Mouse (Mus musculus): ENCODE measurements around the gene Rb1. TPM values are rescaled to one million over a fixed set of nuclear protein-coding genes. Genes with fewer than 3 reads are reported as not detected.

Gene Rb1
- polyA plus RNA-seq, 1 experiment from 2014 or later = 37.8 TPM

- H3K9ac ChIP-seq (ENCODE audit: low read depth, low read length) = no peak overlapping the region
- no peak overlapping the region for H3K27ac ChIP-seq (ENCODE audit: low read depth, low read length)
- no peak overlapping the region for H3K4me3 ChIP-seq (ENCODE audit: low read depth, low read length)
- H3K4me1 ChIP-seq (replicated peaks; ENCODE audit: control insufficient read depth, insufficient read depth, low read length) = no peaks in the 10 kb centered on the region
- ATAC-seq (ENCODE audit: low FRiP score) (no peak), DNase-seq (ENCODE audit: low spot score) (no peak)
- 82% methylated on average over 3 of the region's 3 CpGs for WGBS
- H3K9me3 ChIP-seq (ENCODE audit: control insufficient read depth, low read length) = no peaks in the 10 kb centered on the region
- 0 out of 2 replicates have a peak, but pooled peaks cover 2% of the 10 kb centered on the region for H3K36me3 ChIP-seq (ENCODE audit: control insufficient read depth, insufficient read depth, low read length)
- H3K4me2 ChIP-seq (replicated peaks; ENCODE audit: low read depth, low read length) = no peak overlapping the region
- H3K27me3 ChIP-seq (ENCODE audit: control insufficient read depth, insufficient read depth, low read length) = no peaks in the 10 kb centered on the region
Observed at GRCm38 (mm10) chr14:73266166-73266565, 59.5 kb downstream of the Rb1 start.

- Histone ChIP-seq H3K4me2 (replicated peaks; ENCODE audit: low read depth, low read length) (no peak overlapping the region), H3K4me1 (replicated peaks; ENCODE audit: control insufficient read depth, insufficient read depth, low read length) (no peaks in the 10 kb centered on the region), H3K36me3 (ENCODE audit: control insufficient read depth, insufficient read depth, low read length) (0 out of 2 replicates have a peak, but pooled peaks cover 2% of the 10 kb centered on the region), H3K27me3 (ENCODE audit: control insufficient read depth, insufficient read depth, low read length) (no peaks in the 10 kb centered on the region), H3K27ac (ENCODE audit: low read depth, low read length) (no peak overlapping the region), H3K9me3 (ENCODE audit: control insufficient read depth, low read length) (no peaks in the 10 kb centered on the region), H3K4me3 (ENCODE audit: low read depth, low read length) (no peak overlapping the region), H3K9ac (ENCODE audit: low read depth, low read length) (no peak overlapping the region)
- DNase-seq (ENCODE audit: low spot score) (no peak), ATAC-seq (ENCODE audit: low FRiP score) (no peak)
- WGBS = 95% methylated on average over 9 of the region's 9 CpGs
Observed at GRCm38 (mm10) chr14:73262210-73262609, 63.4 kb downstream of the Rb1 start.

- 65% methylated on average over 4 of the region's 4 CpGs for WGBS
- no peaks in the 10 kb centered on the region for H3K27me3 ChIP-seq (ENCODE audit: control insufficient read depth, insufficient read depth, low read length)
- H3K27ac ChIP-seq (ENCODE audit: low read depth, low read length) = no peak overlapping the region
- H3K4me3 ChIP-seq (ENCODE audit: low read depth, low read length) = no peak overlapping the region
- no peaks in the 10 kb centered on the region for H3K9me3 ChIP-seq (ENCODE audit: control insufficient read depth, low read length)
- no peak overlapping the region for H3K9ac ChIP-seq (ENCODE audit: low read depth, low read length)
- DNase-seq (ENCODE audit: low spot score) = no peak
- ATAC-seq (ENCODE audit: low FRiP score) = no peak
- H3K4me1 ChIP-seq (replicated peaks; ENCODE audit: control insufficient read depth, insufficient read depth, low read length) = no peaks in the 10 kb centered on the region
- H3K4me2 ChIP-seq (replicated peaks; ENCODE audit: low read depth, low read length) = no peak overlapping the region
- H3K36me3 ChIP-seq (ENCODE audit: control insufficient read depth, insufficient read depth, low read length) = no peaks in the 10 kb centered on the region
Observed at GRCm38 (mm10) chr14:73258181-73258580, 67.4 kb downstream of the Rb1 start.

GRCm38 (mm10) chr14:73257348-73257747 is 68.3 kb downstream of the Rb1 start:
- ATAC-seq (ENCODE audit: low FRiP score) (no peak), DNase-seq (ENCODE audit: low spot score) (no peak)
- WGBS = 83% methylated on average over 7 of the region's 7 CpGs
- Histone ChIP-seq H3K36me3 (ENCODE audit: control insufficient read depth, insufficient read depth, low read length) (no peaks in the 10 kb centered on the region), H3K4me2 (replicated peaks; ENCODE audit: low read depth, low read length) (no peak overlapping the region), H3K9me3 (ENCODE audit: control insufficient read depth, low read length) (no peaks in the 10 kb centered on the region), H3K9ac (ENCODE audit: low read depth, low read length) (no peak overlapping the region), H3K27me3 (ENCODE audit: control insufficient read depth, insufficient read depth, low read length) (no peaks in the 10 kb centered on the region), H3K27ac (ENCODE audit: low read depth, low read length) (no peak overlapping the region), H3K4me3 (ENCODE audit: low read depth, low read length) (no peak overlapping the region), H3K4me1 (replicated peaks; ENCODE audit: control insufficient read depth, insufficient read depth, low read length) (no peaks in the 10 kb centered on the region)

- no peak for DNase-seq (ENCODE audit: low spot score)
- H3K36me3 ChIP-seq (ENCODE audit: control insufficient read depth, insufficient read depth, low read length) = no peaks in the 10 kb centered on the region
- no peaks in the 10 kb centered on the region for H3K27me3 ChIP-seq (ENCODE audit: control insufficient read depth, insufficient read depth, low read length)
- 51% methylated on average over 3 of the region's 3 CpGs for WGBS
- H3K9ac ChIP-seq (ENCODE audit: low read depth, low read length) = no peak overlapping the region
- no peak overlapping the region for H3K4me2 ChIP-seq (replicated peaks; ENCODE audit: low read depth, low read length)
- no peak for ATAC-seq (ENCODE audit: low FRiP score)
- no peaks in the 10 kb centered on the region for H3K4me1 ChIP-seq (replicated peaks; ENCODE audit: control insufficient read depth, insufficient read depth, low read length)
- H3K4me3 ChIP-seq (ENCODE audit: low read depth, low read length) = no peak overlapping the region
- no peak overlapping the region for H3K27ac ChIP-seq (ENCODE audit: low read depth, low read length)
- H3K9me3 ChIP-seq (ENCODE audit: control insufficient read depth, low read length) = no peaks in the 10 kb centered on the region
Observed at GRCm38 (mm10) chr14:73255426-73255970, 70.1 kb downstream of the Rb1 start.

- no peaks in the 10 kb centered on the region for H3K4me1 ChIP-seq (replicated peaks; ENCODE audit: control insufficient read depth, insufficient read depth, low read length)
- peak; percentile 35; the same call in 1 of the 2 replicates for ATAC-seq (ENCODE audit: low FRiP score)
Observed at GRCm38 (mm10) chr14:73254412-73254811, 71.2 kb downstream of the Rb1 start.

GRCm38 (mm10) chr14:73253453-73254251 is 72.0 kb downstream of the Rb1 start:
- ATAC-seq (ENCODE audit: low FRiP score) = no peak
- Histone ChIP-seq H3K4me2 (replicated peaks; ENCODE audit: low read depth, low read length) (no peak overlapping the region), H3K4me1 (replicated peaks; ENCODE audit: control insufficient read depth, insufficient read depth, low read length) (no peaks in the 10 kb centered on the region), H3K27me3 (ENCODE audit: control insufficient read depth, insufficient read depth, low read length) (no peaks in the 10 kb centered on the region), H3K27ac (ENCODE audit: low read depth, low read length) (no peak overlapping the region), H3K36me3 (ENCODE audit: control insufficient read depth, insufficient read depth, low read length) (no peaks in the 10 kb centered on the region), H3K4me3 (ENCODE audit: low read depth, low read length) (no peak overlapping the region), H3K9me3 (ENCODE audit: control insufficient read depth, low read length) (no peaks in the 10 kb centered on the region), H3K9ac (ENCODE audit: low read depth, low read length) (no peak overlapping the region)
- WGBS = 37% methylated on average over 6 of the region's 6 CpGs
- DNase-seq (ENCODE audit: low spot score) = peak; percentile 32

More at GRCm38 (mm10) chr14:73254412-73254811, 71.2 kb downstream of the Rb1 start:
- Histone ChIP-seq H3K4me2 (replicated peaks; ENCODE audit: low read depth, low read length) (no peak overlapping the region), H3K27me3 (ENCODE audit: control insufficient read depth, insufficient read depth, low read length) (no peaks in the 10 kb centered on the region), H3K36me3 (ENCODE audit: control insufficient read depth, insufficient read depth, low read length) (no peaks in the 10 kb centered on the region), H3K27ac (ENCODE audit: low read depth, low read length) (no peak overlapping the region), H3K4me3 (ENCODE audit: low read depth, low read length) (no peak overlapping the region), H3K9me3 (ENCODE audit: control insufficient read depth, low read length) (no peaks in the 10 kb centered on the region), H3K9ac (ENCODE audit: low read depth, low read length) (no peak overlapping the region)
- WGBS = 55% methylated on average over 4 of the region's 4 CpGs
- no peak for DNase-seq (ENCODE audit: low spot score)

- no peaks in the 10 kb centered on the region for H3K4me1 ChIP-seq (replicated peaks; ENCODE audit: control insufficient read depth, insufficient read depth, low read length)
- H3K4me3 ChIP-seq (ENCODE audit: low read depth, low read length) = no peak overlapping the region
- no peaks in the 10 kb centered on the region for H3K9me3 ChIP-seq (ENCODE audit: control insufficient read depth, low read length)
- H3K27me3 ChIP-seq (ENCODE audit: control insufficient read depth, insufficient read depth, low read length) = no peaks in the 10 kb centered on the region
- ATAC-seq (ENCODE audit: low FRiP score) (no peak), DNase-seq (ENCODE audit: low spot score) (no peak)
- H3K36me3 ChIP-seq (ENCODE audit: control insufficient read depth, insufficient read depth, low read length) = no peaks in the 10 kb centered on the region
- H3K9ac ChIP-seq (ENCODE audit: low read depth, low read length) = no peak overlapping the region
- H3K4me2 ChIP-seq (replicated peaks; ENCODE audit: low read depth, low read length) = no peak overlapping the region
- H3K27ac ChIP-seq (ENCODE audit: low read depth, low read length) = no peak overlapping the region
- 49% methylated on average over 2 of the region's 2 CpGs for WGBS
Observed at GRCm38 (mm10) chr14:73252276-73252675, 73.3 kb downstream of the Rb1 start.

- Histone ChIP-seq H3K27ac (ENCODE audit: low read depth, low read length) (no peak overlapping the region), H3K4me3 (ENCODE audit: low read depth, low read length) (no peak overlapping the region), H3K9ac (ENCODE audit: low read depth, low read length) (no peak overlapping the region), H3K4me2 (replicated peaks; ENCODE audit: low read depth, low read length) (no peak overlapping the region), H3K27me3 (ENCODE audit: control insufficient read depth, insufficient read depth, low read length) (no peaks in the 10 kb centered on the region), H3K36me3 (ENCODE audit: control insufficient read depth, insufficient read depth, low read length) (no peaks in the 10 kb centered on the region), H3K9me3 (ENCODE audit: control insufficient read depth, low read length) (no peaks in the 10 kb centered on the region), H3K4me1 (replicated peaks; ENCODE audit: control insufficient read depth, insufficient read depth, low read length) (no peaks in the 10 kb centered on the region)
- DNase-seq (ENCODE audit: low spot score) (no peak), ATAC-seq (ENCODE audit: low FRiP score) (no peak)
- 93% methylated on average over 2 of the region's 2 CpGs for WGBS
Observed at GRCm38 (mm10) chr14:73250056-73250455, 75.6 kb downstream of the Rb1 start.
